Mouse (Mus musculus) hematopoietic stem cell, adult 5-6 weeks (primary cell): ENCODE data around the gene Plek2. TPM values are rescaled to one million over a fixed set of nuclear protein-coding genes. Genes with fewer than 3 reads are reported as not detected.
"Not testable (repeated sequence)": the region's sequence is repeated elsewhere in the genome, so short reads cannot be mapped to it uniquely, and the experiment has no call there.

Experiments
- ATAC-seq, 2 experiments: fragments of 125-278 bp in 1 of 2; replicated peaks in 1 of 2; 2 replicates each; pipeline ENCODE4 v1.8.0; 2016 to 2017; ENCODE audit warnings: inconsistent platforms in 2 of 2, mild to moderate bottlenecking in 2 of 2, moderate number of reproducible peaks in 2 of 2, low read depth in 1 of 2, moderate TSS enrichment in 1 of 2; ENCODE audit not compliant: low FRiP score in 2 of 2, poor library complexity in 2 of 2, severe bottlenecking in 2 of 2, insufficient read depth in 1 of 2, low TSS enrichment in 1 of 2
- total RNA-seq: library from RNA; stranded (forward); fragments of 172-1452, 232-1000 nt; gene quantifications from 2 replicates; pipeline ENCODE4 v1.2.3, GENCODE M21; 2017

The Plek2 gene
- 0.19 TPM in 1 of 2 replicates, not detected in the other for total RNA-seq

- ATAC-seq: peak; percentile 14 to 63; a peak in 2 of 4 replicates
Measured at GRCm38 (mm10) chr12:78906707-78907162, at the start of gene Plek2. TSS of gene Plek2 (minus strand) at chr12:78906964.

- ATAC-seq: no peak
Measured at GRCm38 (mm10) chr12:78956405-78956804, 49.6 kb upstream of the Plek2 start.

- ATAC-seq: no peak
Measured at GRCm38 (mm10) chr12:78952484-78952883, 45.7 kb upstream of the Plek2 start.

- ATAC-seq: no peak
Measured at GRCm38 (mm10) chr12:78952053-78952452, 45.3 kb upstream of the Plek2 start.

GRCm38 (mm10) chr12:78947661-78948060 is 40.9 kb upstream of the Plek2 start:
- no peak for ATAC-seq

GRCm38 (mm10) chr12:78947161-78947560 is 40.4 kb upstream of the Plek2 start:
- peak; percentile 48 to 49; a peak in 2 of 4 replicates for ATAC-seq

GRCm38 (mm10) chr12:78942931-78943330 is 36.2 kb upstream of the Plek2 start:
- no peak for ATAC-seq

GRCm38 (mm10) chr12:78940081-78940480 is 33.3 kb upstream of the Plek2 start:
- ATAC-seq: no peak

- no peak for ATAC-seq
Measured at GRCm38 (mm10) chr12:78939393-78940037, 32.8 kb upstream of the Plek2 start.

GRCm38 (mm10) chr12:78936494-78936893 is 29.7 kb upstream of the Plek2 start:
- ATAC-seq: no peak

GRCm38 (mm10) chr12:78929900-78930299 is 23.1 kb upstream of the Plek2 start:
- no peak for ATAC-seq

GRCm38 (mm10) chr12:78927287-78927686 is 20.5 kb upstream of the Plek2 start:
- ATAC-seq: no peak

- ATAC-seq: no peak; a peak in 1 of 4 replicates
Measured at GRCm38 (mm10) chr12:78923539-78924189, 16.9 kb upstream of the Plek2 start.

GRCm38 (mm10) chr12:78922977-78923376 is 16.2 kb upstream of the Plek2 start:
- not testable (repeated sequence) for ATAC-seq

- no peak for ATAC-seq
Measured at GRCm38 (mm10) chr12:78922058-78922457, 15.3 kb upstream of the Plek2 start.

- ATAC-seq: no peak
Measured at GRCm38 (mm10) chr12:78921421-78921820, 14.7 kb upstream of the Plek2 start.

GRCm38 (mm10) chr12:78919079-78919712 is 12.4 kb upstream of the Plek2 start:
- ATAC-seq: peak; percentile 88 to 94
